Mouse (Mus musculus) gastrocnemius, postnatal 10 days (tissue): ENCODE results near the gene 4930564D02Rik. TPM values are rescaled to one million over a fixed set of nuclear protein-coding genes. Genes with fewer than 3 reads are reported as not detected.

Experiments used
- DNase-seq: peaks from one replicate; pipeline ENCODE4 v3.0.0; 2021; ENCODE audit warnings: mixed read lengths
- total RNA-seq, 2 experiments: library from RNA; stranded (reverse); gene quantifications; 2 replicates each; pipeline ENCODE4 v1.2.3; 2021

Gene 4930564D02Rik
- total RNA-seq, 2 experiments from 2014 or later = not detected

- DNase-seq = peak; percentile 71
Observed at GRCm38 (mm10) chr3:105058627-105059513, 7.8 kb upstream of the 4930564D02Rik start.

- DNase-seq = no peak
Observed at GRCm38 (mm10) chr3:105059911-105060310, 6.7 kb upstream of the 4930564D02Rik start.

- DNase-seq = no peak
Observed at GRCm38 (mm10) chr3:105060992-105061391, 5.7 kb upstream of the 4930564D02Rik start.

GRCm38 (mm10) chr3:105061496-105061895, 5.1 kb upstream of the 4930564D02Rik start:
- no peak for DNase-seq

GRCm38 (mm10) chr3:105061991-105062390, 4.7 kb upstream of the 4930564D02Rik start:
- DNase-seq = no peak

GRCm38 (mm10) chr3:105062676-105063075, 4.0 kb upstream of the 4930564D02Rik start:
- no peak for DNase-seq

- DNase-seq = no peak
Observed at GRCm38 (mm10) chr3:105070553-105070952, 3.9 kb downstream of the 4930564D02Rik start.

- no peak for DNase-seq
Observed at GRCm38 (mm10) chr3:105071251-105071650, 4.6 kb downstream of the 4930564D02Rik start.

GRCm38 (mm10) chr3:105072536-105072935, 5.9 kb downstream of the 4930564D02Rik start:
- DNase-seq = no peak

- DNase-seq = no peak
Observed at GRCm38 (mm10) chr3:105075796-105076195, 9.2 kb downstream of the 4930564D02Rik start.

GRCm38 (mm10) chr3:105078231-105078826, 11.7 kb downstream of the 4930564D02Rik start:
- peak; percentile 73 for DNase-seq

GRCm38 (mm10) chr3:105087344-105087743, 20.7 kb downstream of the 4930564D02Rik start:
- DNase-seq = no peak

- no peak for DNase-seq
Observed at GRCm38 (mm10) chr3:105088638-105089037, 22.0 kb downstream of the 4930564D02Rik start.

GRCm38 (mm10) chr3:105090147-105090546, 23.5 kb downstream of the 4930564D02Rik start:
- no peak for DNase-seq

- DNase-seq = peak; percentile 24
Observed at GRCm38 (mm10) chr3:105090981-105091380, 24.3 kb downstream of the 4930564D02Rik start.

- no peak for DNase-seq
Observed at GRCm38 (mm10) chr3:105092721-105093505, 26.3 kb downstream of the 4930564D02Rik start.

GRCm38 (mm10) chr3:105094448-105094847, 27.8 kb downstream of the 4930564D02Rik start:
- no peak for DNase-seq

GRCm38 (mm10) chr3:105095026-105095425, 28.4 kb downstream of the 4930564D02Rik start:
- no peak for DNase-seq

GRCm38 (mm10) chr3:105097581-105097980, 30.9 kb downstream of the 4930564D02Rik start:
- no peak for DNase-seq

- no peak for DNase-seq
Observed at GRCm38 (mm10) chr3:105099526-105100269, 33.1 kb downstream of the 4930564D02Rik start.

GRCm38 (mm10) chr3:105100270-105100589, 33.6 kb downstream of the 4930564D02Rik start:
- no peak for DNase-seq

GRCm38 (mm10) chr3:105105827-105106226, 39.2 kb downstream of the 4930564D02Rik start:
- no peak for DNase-seq
